Mouse (Mus musculus): Measurements from ENCODE around the gene Xndc1. TPM values are rescaled to one million over a fixed set of nuclear protein-coding genes. Genes with fewer than 3 reads are reported as not detected.
"Not testable (repeated sequence)": the region's sequence is repeated elsewhere in the genome, so short reads cannot be mapped to it uniquely, and the experiment has no call there.

Xndc1 gene
- polyA plus RNA-seq, 1 experiment from 2014 or later = 22.0 TPM

DNA sequence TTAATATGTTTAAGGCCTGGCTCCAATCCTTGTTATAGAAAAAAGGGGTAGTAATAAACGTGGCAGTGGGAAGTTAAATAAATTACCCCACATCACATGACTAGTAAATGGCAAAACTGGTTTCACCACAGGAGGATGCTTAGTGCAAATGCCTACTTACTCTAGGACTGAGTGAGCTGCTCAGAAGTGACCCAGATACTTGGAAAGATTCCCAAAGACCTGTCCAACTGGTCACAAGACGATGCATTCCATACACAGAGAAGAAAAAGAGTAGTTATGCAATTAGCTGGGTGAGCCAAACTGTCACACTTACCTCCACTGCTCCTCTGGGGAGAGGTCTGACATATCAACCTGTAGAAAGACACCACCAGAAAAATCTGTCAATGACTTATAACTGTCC, 23.0 kb upstream of the Xndc1 start:
- WGBS = 78% methylated on average over 2 of the region's 2 CpGs
- Histone ChIP-seq H3K4me2 (no peak overlapping the region), H3K4me1 (replicated peaks) (0 out of 2 replicates have a peak, but pooled peaks cover 4% of the 10 kb centered on the region), H3K36me3 (peaks cover 50% of the 10 kb centered on the region), H3K9ac (no peak overlapping the region), H3K9me3 (no peaks in the 10 kb centered on the region), H3K27me3 (no peaks in the 10 kb centered on the region), H3K4me3 (no peak overlapping the region), H3K27ac (replicated peaks) (no peak overlapping the region)
- ATAC-seq (ENCODE audit: low read depth) = no peak

DNA sequence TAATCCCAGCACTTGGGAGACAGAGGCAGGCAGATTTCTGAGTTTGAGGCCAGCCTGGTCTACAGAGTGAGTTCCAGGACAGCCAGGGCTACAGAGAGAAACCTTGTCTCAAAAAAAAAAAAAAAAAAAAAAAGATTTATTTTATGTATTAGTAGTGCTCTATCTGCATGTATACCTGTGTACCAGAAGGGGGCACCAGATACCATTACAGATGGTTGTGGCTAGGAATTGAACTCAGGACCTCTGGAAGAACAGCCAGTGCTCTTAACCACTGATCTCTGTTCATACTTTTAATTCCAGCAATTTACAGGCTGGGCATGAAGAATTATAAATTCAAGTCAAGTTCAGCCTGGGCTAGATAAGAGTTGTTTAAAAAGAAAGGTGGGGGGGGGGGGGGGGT, 16.8 kb upstream of the Xndc1 start:
- H3K4me3 ChIP-seq; ATAC-seq (ENCODE audit: low read depth); H3K4me2 ChIP-seq; H3K9ac ChIP-seq; H3K27me3 ChIP-seq; H3K9me3 ChIP-seq; H3K27ac ChIP-seq (replicated peaks); H3K4me1 ChIP-seq (replicated peaks): not testable (repeated sequence)
- peaks cover 26% of the 10 kb centered on the region for H3K36me3 ChIP-seq

DNA sequence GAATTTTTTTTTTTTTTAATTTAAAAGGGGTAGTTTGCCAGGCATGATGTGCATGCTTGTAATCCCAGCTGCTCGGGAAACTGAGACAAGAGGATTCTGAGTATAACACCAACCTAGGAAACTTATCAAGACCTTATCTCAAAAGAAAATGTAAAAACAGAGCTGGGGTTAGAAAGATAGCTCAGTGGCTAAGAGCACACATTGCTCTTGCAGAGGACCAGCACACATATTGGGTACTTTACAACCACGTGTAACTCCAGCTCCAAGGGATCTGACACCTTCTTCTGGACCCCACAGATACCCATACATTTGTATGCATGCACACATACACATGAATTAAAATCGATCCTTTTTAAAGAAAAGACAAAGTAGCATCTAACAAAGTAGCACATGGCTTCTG, 4.0 kb upstream of the Xndc1 start:
- H3K9ac ChIP-seq = no peak overlapping the region
- ATAC-seq (ENCODE audit: low read depth) = no peak
- H3K4me2 ChIP-seq = no peak overlapping the region
- H3K4me1 ChIP-seq (replicated peaks) = peaks cover 33% of the 10 kb centered on the region
- no peaks in the 10 kb centered on the region for H3K9me3 ChIP-seq
- H3K36me3 ChIP-seq = peaks cover 26% of the 10 kb centered on the region
- no peak overlapping the region for H3K4me3 ChIP-seq
- no peak overlapping the region for H3K27ac ChIP-seq (replicated peaks)
- WGBS = 94% methylated on average over 3 of the region's 3 CpGs
- no peaks in the 10 kb centered on the region for H3K27me3 ChIP-seq

DNA sequence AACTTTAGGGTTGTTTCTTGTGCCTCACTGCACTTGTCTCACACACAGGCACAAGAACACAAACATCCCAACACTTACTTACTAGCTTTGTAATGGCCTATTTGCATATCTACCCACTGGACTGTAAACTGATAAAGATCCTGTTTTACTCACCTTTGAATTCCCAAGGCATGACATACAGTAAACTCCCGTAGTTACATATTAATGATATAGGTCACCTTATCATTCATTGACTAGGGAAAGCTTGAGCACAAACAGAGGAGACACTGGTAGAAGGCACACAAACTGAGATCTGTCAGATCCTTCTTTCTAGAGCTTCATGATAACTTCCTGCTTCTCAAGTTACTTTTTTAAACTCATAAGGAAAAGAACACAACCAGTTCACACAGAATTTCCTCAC, 3.1 kb upstream of the Xndc1 start:
- 86% methylated on average over 1 of the region's 1 CpGs for WGBS
- H3K27me3 ChIP-seq = no peaks in the 10 kb centered on the region

DNA sequence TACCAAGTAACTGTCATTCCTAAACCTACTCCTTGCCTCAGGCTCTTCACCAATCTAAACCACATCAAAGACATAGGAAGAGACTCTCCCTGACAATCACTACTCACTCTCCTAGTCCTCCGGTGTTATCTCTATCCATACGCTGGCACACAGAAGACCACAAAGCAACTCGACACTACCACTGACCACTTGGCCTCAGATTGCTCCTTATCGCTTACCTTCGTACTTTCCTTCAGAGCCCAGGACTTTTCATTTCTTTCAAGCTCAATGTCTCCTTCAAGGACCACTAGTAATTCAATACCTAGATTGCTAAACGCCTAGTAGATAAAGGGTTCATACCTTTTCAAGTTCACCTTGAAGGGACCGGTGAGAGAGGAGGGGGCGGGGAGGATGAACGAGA, 1.4 kb upstream of the Xndc1 start:
- Histone ChIP-seq H3K9me3 (no peaks in the 10 kb centered on the region), H3K4me3 (peak overlapping the region; percentile 63), H3K36me3 (peaks cover 9% of the 10 kb centered on the region), H3K9ac (peak overlapping the region; percentile 83; the same call in 1 of the 2 replicates), H3K4me2 (peak overlapping the region; percentile 84), H3K27ac (replicated peaks) (no peak overlapping the region), H3K4me1 (replicated peaks) (peaks cover 37% of the 10 kb centered on the region), H3K27me3 (no peaks in the 10 kb centered on the region)
- no peak for ATAC-seq (ENCODE audit: low read depth)
- 92% methylated on average over 9 of the region's 9 CpGs for WGBS

More for the DNA sequence above, 3.1 kb upstream of the Xndc1 start:
- H3K4me2 ChIP-seq = no peak overlapping the region
- H3K4me3 ChIP-seq = no peak overlapping the region
- no peaks in the 10 kb centered on the region for H3K9me3 ChIP-seq
- no peak overlapping the region for H3K9ac ChIP-seq
- ATAC-seq (ENCODE audit: low read depth) = no peak
- H3K4me1 ChIP-seq (replicated peaks) = peaks cover 37% of the 10 kb centered on the region
- peaks cover 20% of the 10 kb centered on the region for H3K36me3 ChIP-seq
- H3K27ac ChIP-seq (replicated peaks) = no peak overlapping the region

DNA sequence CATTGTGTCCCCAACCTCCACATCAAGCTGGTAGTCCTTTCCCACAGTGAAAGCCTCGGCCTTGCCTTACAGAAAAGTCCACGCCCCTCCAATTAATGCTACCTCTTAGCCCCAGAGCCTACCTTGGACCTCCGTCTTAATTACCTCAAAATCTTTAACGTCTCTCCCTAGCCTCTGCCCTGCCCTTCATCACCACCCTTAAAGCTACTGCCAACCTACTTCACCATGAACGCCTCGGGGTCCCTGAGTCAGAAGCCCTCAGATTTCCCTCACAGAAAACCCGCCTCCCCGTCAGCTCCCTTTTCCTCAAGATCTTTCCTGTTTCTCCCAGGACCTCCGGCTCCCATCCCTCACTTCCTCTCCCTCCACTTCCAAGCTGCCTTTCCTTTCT, 661 bp upstream of the Xndc1 start:
- H3K9ac ChIP-seq = peak overlapping the region; percentile 83
- peaks cover 37% of the 10 kb centered on the region for H3K4me1 ChIP-seq (replicated peaks)
- WGBS = under 1% methylated on average over 9 of the region's 9 CpGs
- peak overlapping the region; percentile 63 for H3K4me3 ChIP-seq
- H3K27me3 ChIP-seq = no peaks in the 10 kb centered on the region
- ATAC-seq (ENCODE audit: low read depth) = peak; percentile 62
- no peaks in the 10 kb centered on the region for H3K9me3 ChIP-seq
- 0 out of 2 replicates have a peak, but pooled peaks cover 2% of the 10 kb centered on the region for H3K36me3 ChIP-seq
- H3K27ac ChIP-seq (replicated peaks) = peak overlapping the region; percentile 81
- H3K4me2 ChIP-seq = peak overlapping the region; percentile 84

DNA sequence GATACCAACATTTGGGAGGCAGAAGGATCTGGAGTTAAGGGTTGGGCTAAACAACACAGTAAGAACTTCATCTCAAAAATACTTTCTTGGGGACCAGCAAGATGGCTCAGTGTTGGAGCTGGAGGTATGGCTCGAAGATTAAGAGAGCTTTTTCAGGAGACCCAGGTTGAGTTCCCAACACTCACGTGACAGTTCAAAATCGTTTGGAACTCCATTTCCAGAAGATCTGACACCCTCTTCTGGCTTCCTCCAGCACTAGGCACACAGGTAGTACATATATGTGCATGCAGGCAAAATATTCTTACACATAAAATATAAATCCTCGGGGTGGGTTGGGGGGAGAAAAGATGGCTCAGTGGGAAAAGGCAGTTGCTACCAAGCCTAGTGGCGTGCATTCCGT, 1.1 kb downstream of the Xndc1 start:
- Histone ChIP-seq H3K27ac (replicated peaks) (no peak overlapping the region), H3K27me3 (no peaks in the 10 kb centered on the region), H3K9ac (peak overlapping the region; percentile 83), H3K4me1 (replicated peaks) (peaks cover 37% of the 10 kb centered on the region), H3K4me2 (peak overlapping the region; percentile 84), H3K9me3 (no peaks in the 10 kb centered on the region), H3K36me3 (peaks cover 4% of the 10 kb centered on the region), H3K4me3 (peak overlapping the region; percentile 63)
- 82% methylated on average over 6 of the region's 6 CpGs for WGBS
- no peak for ATAC-seq (ENCODE audit: low read depth)

DNA sequence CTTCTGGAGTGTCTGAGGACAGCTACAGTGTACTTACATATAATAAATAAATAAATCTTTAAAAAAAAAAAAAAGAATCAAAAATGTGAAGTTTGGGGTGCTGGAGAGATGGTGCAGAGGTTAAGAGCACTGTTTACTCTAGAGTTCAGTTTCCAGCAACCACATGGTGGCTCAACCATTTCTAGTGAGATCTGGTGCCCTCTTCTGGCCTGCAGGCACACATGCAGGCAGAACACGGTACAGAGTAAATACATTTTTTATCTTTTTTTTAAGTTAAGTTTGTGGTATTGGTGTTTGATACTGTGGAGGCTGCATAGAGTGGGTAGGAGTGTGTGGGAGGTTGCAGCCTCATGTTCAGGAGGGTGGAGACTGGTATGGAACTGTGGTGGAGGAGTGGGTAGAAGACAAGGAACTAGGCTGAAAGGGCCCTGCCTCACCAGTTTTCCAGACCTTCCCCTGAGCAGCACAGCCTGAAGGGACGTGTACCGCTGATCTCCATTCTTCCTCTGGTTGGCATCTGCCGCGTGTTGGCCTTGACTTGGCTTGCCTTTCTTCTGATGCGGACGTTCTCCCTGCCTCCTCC, 11.5 kb downstream of the Xndc1 start:
- H3K4me2 ChIP-seq = no peak overlapping the region
- H3K4me1 ChIP-seq (replicated peaks) = no peaks in the 10 kb centered on the region
- no peak for ATAC-seq (ENCODE audit: low read depth)
- peaks cover 88% of the 10 kb centered on the region for H3K36me3 ChIP-seq
- H3K27me3 ChIP-seq = no peaks in the 10 kb centered on the region
- no peak overlapping the region for H3K4me3 ChIP-seq
- H3K9ac ChIP-seq = no peak overlapping the region
- no peak overlapping the region for H3K27ac ChIP-seq (replicated peaks)
- 80% methylated on average over 7 of the region's 7 CpGs for WGBS
- H3K9me3 ChIP-seq = no peaks in the 10 kb centered on the region

DNA sequence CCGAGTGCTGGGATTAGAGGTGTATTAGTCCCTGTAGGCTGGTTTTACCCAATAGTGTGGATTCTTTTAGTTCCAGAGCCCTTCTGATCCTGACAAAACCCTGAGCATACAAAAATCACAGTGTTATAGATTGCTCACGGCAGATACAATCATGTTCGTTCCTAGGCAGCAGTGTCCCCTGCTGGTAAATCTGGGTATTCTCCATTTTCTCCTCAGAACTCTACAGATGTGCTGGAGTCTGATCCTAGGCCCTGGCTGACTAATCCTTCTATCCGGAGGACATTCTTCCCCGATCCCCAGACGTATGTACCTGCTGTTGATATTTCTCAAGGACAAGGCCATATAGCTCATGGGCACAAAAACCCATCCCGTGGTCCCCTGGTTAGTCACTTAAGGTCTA, 13.2 kb downstream of the Xndc1 start:
- H3K36me3 ChIP-seq = peaks cover 90% of the 10 kb centered on the region
- no peaks in the 10 kb centered on the region for H3K27me3 ChIP-seq
- H3K9me3 ChIP-seq = no peaks in the 10 kb centered on the region
- H3K9ac ChIP-seq = no peak overlapping the region
- H3K4me1 ChIP-seq (replicated peaks) = no peaks in the 10 kb centered on the region
- no peak overlapping the region for H3K27ac ChIP-seq (replicated peaks)
- no peak for ATAC-seq (ENCODE audit: low read depth)
- no peak overlapping the region for H3K4me2 ChIP-seq
- 81% methylated on average over 7 of the region's 7 CpGs for WGBS
- H3K4me3 ChIP-seq = no peak overlapping the region

DNA sequence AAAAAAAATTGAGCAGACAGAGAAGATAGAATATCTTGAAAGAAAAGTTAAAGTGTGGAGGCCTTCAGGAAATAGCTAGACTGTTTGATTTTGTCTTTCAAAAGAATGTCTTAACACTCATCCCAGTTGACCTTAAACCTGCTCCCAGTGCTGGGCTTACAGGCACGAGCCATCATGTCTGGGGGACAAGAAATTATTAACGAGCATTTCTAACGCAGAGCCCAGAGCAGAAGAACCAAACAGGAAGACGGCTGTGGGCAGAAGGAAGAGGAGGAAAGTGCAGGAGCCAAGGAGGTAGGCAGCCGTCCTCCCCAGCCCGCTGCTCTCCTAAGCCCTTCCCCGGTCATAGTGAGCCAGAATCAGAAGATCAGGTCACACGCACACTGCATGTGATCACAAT, 15.0 kb downstream of the Xndc1 start:
- no peaks in the 10 kb centered on the region for H3K27me3 ChIP-seq
- H3K4me1 ChIP-seq (replicated peaks) = no peaks in the 10 kb centered on the region
- H3K9ac ChIP-seq = no peak overlapping the region
- no peak for ATAC-seq (ENCODE audit: low read depth)
- H3K9me3 ChIP-seq = no peaks in the 10 kb centered on the region
- peaks cover 87% of the 10 kb centered on the region for H3K36me3 ChIP-seq
- H3K27ac ChIP-seq (replicated peaks) = no peak overlapping the region
- WGBS = 95% methylated on average over 8 of the region's 8 CpGs
- H3K4me3 ChIP-seq = no peak overlapping the region
- H3K4me2 ChIP-seq = no peak overlapping the region

DNA sequence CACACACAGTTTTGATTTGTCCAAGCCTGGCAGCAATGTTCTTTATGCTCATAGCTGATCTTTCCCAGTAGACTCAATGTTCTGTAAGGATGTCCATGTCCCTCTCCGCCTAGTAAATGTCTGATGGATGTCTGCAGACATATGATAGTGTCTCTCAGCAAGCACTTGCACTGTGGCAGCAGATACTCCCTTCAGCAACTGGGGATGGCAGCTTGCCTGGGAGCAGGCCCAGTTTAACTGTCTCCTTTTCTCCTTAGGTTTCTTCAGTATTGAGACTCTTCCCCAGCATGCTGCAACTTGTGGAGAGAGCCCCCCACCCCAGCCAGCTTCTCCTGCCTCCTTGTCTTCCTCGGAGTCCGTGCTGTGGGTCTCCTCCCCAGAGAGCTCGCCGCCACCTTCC, 16.5 kb downstream of the Xndc1 start:
- Histone ChIP-seq H3K9ac (no peak overlapping the region), H3K9me3 (no peaks in the 10 kb centered on the region), H3K27ac (replicated peaks) (no peak overlapping the region), H3K36me3 (peaks cover 84% of the 10 kb centered on the region), H3K27me3 (no peaks in the 10 kb centered on the region), H3K4me2 (no peak overlapping the region), H3K4me1 (replicated peaks) (no peaks in the 10 kb centered on the region), H3K4me3 (no peak overlapping the region)
- no peak for ATAC-seq (ENCODE audit: low read depth)
- 91% methylated on average over 5 of the region's 5 CpGs for WGBS

DNA sequence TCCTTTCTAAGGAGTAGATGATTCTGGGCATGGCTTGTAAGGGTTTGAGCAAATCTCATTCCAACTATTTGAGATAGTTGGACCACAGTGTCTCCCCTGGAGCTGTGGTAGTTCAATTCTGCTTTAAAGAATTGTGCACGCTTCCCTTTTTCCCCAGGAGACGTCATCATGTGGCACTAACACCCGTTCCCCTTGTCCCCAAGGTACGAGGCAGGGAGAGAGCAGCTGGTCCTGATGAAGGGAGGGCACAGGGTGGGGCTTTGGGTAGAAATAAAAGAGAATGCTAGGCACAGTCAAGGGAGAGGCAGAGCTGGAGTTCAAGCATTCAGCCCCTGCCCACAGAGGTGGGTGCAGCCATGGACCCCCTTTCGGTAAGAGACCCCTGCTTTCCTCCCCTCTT, 17.5 kb downstream of the Xndc1 start, which contains the start of gene Trpc2:
Gene Trpc2, plus strand, starts transcription at position 301 of the 400 bp plus-strand sequence.
- Histone ChIP-seq H3K4me1 (replicated peaks) (no peaks in the 10 kb centered on the region), H3K27ac (replicated peaks) (no peak within 1 kb of the TSS), H3K36me3 (peaks cover 74% of the 10 kb centered on the region), H3K27me3 (no peaks in the 10 kb centered on the region), H3K4me2 (no peak within 1 kb of the TSS), H3K9me3 (no peaks in the 10 kb centered on the region), H3K4me3 (no peak within 1 kb of the TSS), H3K9ac (no peak within 1 kb of the TSS)
- ATAC-seq (ENCODE audit: low read depth) = no peak
- 75% methylated on average over 5 of the region's 5 CpGs for WGBS

DNA sequence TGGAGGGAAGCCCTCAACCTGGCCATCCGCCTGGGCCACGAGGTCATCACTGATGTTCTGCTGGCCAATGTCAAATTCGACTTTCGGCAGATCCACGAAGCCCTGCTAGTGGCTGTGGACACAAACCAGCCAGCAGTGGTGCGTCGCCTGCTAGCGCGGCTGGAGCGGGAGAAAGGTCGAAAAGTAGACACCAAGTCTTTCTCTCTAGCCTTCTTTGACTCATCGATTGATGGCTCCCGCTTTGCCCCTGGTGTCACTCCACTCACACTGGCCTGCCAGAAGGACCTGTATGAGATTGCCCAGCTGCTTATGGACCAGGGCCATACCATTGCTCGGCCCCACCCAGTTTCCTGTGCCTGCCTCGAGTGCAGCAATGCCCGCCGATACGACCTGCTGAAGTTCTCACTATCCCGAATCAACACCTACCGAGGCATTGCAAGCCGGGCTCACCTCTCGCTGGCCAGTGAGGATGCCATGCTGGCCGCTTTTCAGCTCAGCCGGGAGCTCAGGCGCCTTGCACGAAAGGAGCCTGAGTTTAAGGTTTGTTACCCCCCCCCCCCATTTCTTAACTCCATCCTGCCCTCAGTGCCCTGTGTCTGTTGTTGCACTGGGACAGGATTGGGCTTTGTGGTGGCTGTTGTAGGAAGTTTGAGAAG, 18.9 kb downstream of the Xndc1 start:
- no peak for ATAC-seq (ENCODE audit: low read depth)
- Histone ChIP-seq H3K9ac (no peak overlapping the region), H3K36me3 (peaks cover 71% of the 10 kb centered on the region), H3K4me3 (no peak overlapping the region), H3K9me3 (no peaks in the 10 kb centered on the region), H3K27me3 (no peaks in the 10 kb centered on the region), H3K4me2 (no peak overlapping the region), H3K27ac (replicated peaks) (no peak overlapping the region), H3K4me1 (replicated peaks) (no peaks in the 10 kb centered on the region)
- 91% methylated on average over 26 of the region's 26 CpGs for WGBS

All from neural tube, embryonic 13.5 days (tissue).